Mouse (Mus musculus) neural tube, embryonic 10.5 days (tissue): ENCODE measurements at regions not wholly inside any gene's neighbourhood (a gene's known extent, or its start where the extent isn't known, plus 50 kb on each side); places are given as distances from the start of the nearest gene placed in this dataset.

Experiments
- DNase-seq: peaks from one replicate; pipeline ENCODE4 v3.0.0-alpha.2; 2017; ENCODE audit warnings: low spot score; ENCODE audit errors: extremely low spot score

GRCm38 (mm10) chr19:14035371-14035770 lies 122.0 kb downstream of the Olfr1505 start:
- no peak for DNase-seq

GRCm38 (mm10) chr19:14035785-14036184 lies 122.5 kb downstream of the Olfr1505 start:
- no peak for DNase-seq

GRCm38 (mm10) chr19:14036750-14037149 lies 123.4 kb downstream of the Olfr1505 start:
- DNase-seq = no peak

- no peak for DNase-seq
Measured at GRCm38 (mm10) chr19:14042753-14043152, 129.4 kb downstream of the Olfr1505 start.

GRCm38 (mm10) chr19:14045456-14045855 lies 132.1 kb downstream of the Olfr1505 start:
- no peak for DNase-seq

- DNase-seq = no peak
Measured at GRCm38 (mm10) chr19:14052052-14052451, 138.7 kb downstream of the Olfr1505 start.

- no peak for DNase-seq
Measured at GRCm38 (mm10) chr19:14080538-14080937, 167.2 kb downstream of the Olfr1505 start.

GRCm38 (mm10) chr19:14084726-14085125 lies 171.4 kb downstream of the Olfr1505 start:
- DNase-seq = no peak

GRCm38 (mm10) chr19:14090106-14090505 lies 176.8 kb downstream of the Olfr1505 start:
- no peak for DNase-seq

- no peak for DNase-seq
Measured at GRCm38 (mm10) chr19:14094191-14094590, 180.9 kb downstream of the Olfr1505 start.

- DNase-seq = no peak
Measured at GRCm38 (mm10) chr19:14096187-14096586, 182.9 kb downstream of the Olfr1505 start.

- DNase-seq = no peak
Measured at GRCm38 (mm10) chr19:14109091-14109490, 195.8 kb downstream of the Olfr1505 start.

GRCm38 (mm10) chr19:14123348-14124113 lies 210.2 kb downstream of the Olfr1505 start:
- DNase-seq = no peak

- DNase-seq = no peak
Measured at GRCm38 (mm10) chr19:14124250-14124827, 211.0 kb downstream of the Olfr1505 start.

GRCm38 (mm10) chr19:14124986-14125385 lies 211.7 kb downstream of the Olfr1505 start:
- no peak for DNase-seq

- no peak for DNase-seq
Measured at GRCm38 (mm10) chr19:14128397-14129209, 215.3 kb downstream of the Olfr1505 start.

GRCm38 (mm10) chr19:14161217-14161616 lies 247.9 kb downstream of the Olfr1505 start:
- no peak for DNase-seq

GRCm38 (mm10) chr19:14162773-14163172 lies 249.4 kb downstream of the Olfr1505 start:
- no peak for DNase-seq

GRCm38 (mm10) chr19:14165775-14166174 lies 252.4 kb downstream of the Olfr1505 start:
- no peak for DNase-seq

GRCm38 (mm10) chr19:14180244-14180643 lies 266.9 kb downstream of the Olfr1505 start:
- DNase-seq = peak; percentile 15

- no peak for DNase-seq
Measured at GRCm38 (mm10) chr19:14180956-14181355, 267.6 kb downstream of the Olfr1505 start.
